Mouse (Mus musculus): ENCODE data around the gene Gm20388.

GRCm38 (mm10) chr8:121971488-121972058 lies 2060.9 kb downstream of the Gm20388 start:
- TF ChIP-seq POLR2A (IDR thresholded peaks at IDR 0.05; ENCODE audit: extremely low read depth, insufficient read depth, low read length) = no peak
- TF ChIP-seq CTCF (IDR thresholded peaks at IDR 0.05; ENCODE audit: extremely low read depth, insufficient read depth, low read length) = no peak

All from cortical plate, adult 2 months (tissue).